Mouse (Mus musculus): ENCODE results near the gene Abcg1. TPM values are rescaled to one million over a fixed set of nuclear protein-coding genes. Genes with fewer than 3 reads are reported as not detected.

Gene Abcg1
- total RNA-seq, 2 experiments from 2014 or later = 8.9 to 10.0 TPM

DNA sequence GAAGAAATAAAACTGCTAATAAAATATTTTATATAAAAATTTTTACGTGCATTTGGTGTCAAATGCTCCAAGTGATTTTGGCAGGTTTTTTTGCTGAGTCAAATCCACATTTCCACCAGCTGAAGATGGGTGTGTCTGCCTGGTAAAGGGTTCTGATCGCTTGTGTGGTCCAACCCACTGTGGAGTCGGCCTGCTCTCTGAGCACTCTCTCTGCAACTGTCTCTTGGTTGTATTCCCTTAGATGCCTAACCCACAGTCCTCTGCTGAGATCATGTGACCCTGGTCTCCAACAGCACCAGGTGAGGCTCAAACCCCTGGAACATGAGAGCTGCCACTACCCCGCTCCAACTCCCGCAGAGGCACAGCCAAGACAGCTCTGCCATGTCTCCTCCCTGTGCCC lies 60.5 kb downstream of the Abcg1 start:
- DNase-seq = no peak
- intact Hi-C loops (cut with DNase I) = loop anchor here (2.0 kb wide), 2 partner anchors 25 to 59 kb away; no protein-coding TSS in a partner anchor

DNA sequence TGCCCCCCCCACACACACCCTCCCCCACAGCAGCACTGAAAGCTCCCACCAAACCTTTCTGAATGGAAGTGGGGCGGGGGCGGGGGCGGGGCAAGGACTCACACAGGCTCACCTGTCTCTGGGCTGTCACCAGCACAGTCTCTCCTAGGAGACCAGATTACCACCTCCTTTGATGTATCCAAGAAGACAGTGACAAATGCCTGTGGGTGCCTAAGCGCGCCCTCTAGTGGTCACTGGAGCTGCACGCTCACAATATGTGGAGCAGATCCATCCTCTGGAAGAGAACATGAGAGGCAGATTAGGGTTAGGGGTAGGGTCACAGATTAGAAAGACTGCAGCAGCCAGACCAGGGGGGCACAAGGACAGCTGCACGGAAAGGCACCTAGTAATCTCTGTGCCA lies 62.0 kb downstream of the Abcg1 start:
- intact Hi-C loops (cut with DNase I) = loop anchor here (1.0 to 2.0 kb wide), 4 partner anchors 27 to 108 kb away; no protein-coding TSS in a partner anchor
- peak; percentile 78 to 87 for DNase-seq

DNA sequence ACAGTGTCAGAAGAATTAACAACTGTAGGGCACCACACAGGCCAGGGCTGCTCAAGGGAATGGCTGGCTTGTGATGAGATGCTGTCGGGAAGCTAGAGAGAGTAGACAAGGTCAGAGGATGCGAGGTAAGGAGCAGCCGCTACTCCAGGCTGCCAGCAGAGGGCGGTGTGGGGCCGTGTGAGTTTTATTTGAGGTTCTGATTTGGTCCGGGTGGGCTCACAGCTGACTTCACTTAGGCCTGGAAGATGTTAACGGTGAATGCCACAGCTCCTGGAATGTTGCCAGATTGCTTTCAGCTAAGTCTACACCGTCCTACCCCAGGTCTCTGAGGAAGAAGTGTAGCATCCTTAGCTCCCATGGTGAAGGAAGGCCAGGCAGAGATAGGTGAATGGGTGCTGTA lies 64.5 kb downstream of the Abcg1 start:
- intact Hi-C loops (cut with DNase I) = loop anchor here (5.0 to 10.0 kb wide), 2 partner anchors 65 to 373 kb away; no protein-coding TSS in a partner anchor
- DNase-seq = peak in 1 of 2 experiments; percentile 55

DNA sequence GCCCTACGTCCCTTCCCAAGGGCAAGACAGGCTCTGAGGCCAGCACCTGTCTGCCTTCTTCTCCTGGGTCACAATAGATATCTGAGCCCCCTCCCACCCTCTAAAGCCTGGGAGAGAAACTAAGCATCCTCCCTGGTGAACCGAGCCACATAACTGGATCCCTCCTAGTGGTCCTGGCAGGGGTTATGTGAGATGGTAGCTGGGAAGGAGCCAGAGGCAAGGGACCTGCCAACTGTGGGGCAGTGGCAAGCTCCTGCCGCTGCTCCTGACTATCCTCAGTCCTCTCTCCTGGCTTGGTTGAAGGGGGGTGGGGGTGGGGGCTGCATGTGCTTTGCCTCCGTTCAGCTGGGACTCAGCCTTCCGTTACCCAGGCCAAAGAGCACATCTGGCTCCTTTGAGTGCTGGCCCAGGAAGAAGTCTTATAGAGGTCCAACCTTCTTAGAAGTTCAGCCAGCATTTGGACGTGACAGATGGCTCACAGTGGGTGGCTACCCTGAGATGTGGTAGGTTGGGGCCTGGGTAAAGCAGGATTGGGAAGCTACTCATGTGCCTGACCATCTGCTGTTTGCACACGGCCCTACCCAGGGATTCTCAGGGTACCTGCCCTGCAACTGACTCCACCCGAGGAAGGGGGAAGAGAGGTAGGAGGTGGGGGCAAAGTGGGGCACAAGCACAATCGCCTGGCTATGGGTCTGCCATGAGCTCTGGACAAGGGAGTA lies 68.2 kb downstream of the Abcg1 start:
- intact Hi-C loops (cut with DNase I) = loop anchor here (10.0 kb wide), 1 partner anchor 369 kb away; no protein-coding TSS in a partner anchor
- DNase-seq = no peak

DNA sequence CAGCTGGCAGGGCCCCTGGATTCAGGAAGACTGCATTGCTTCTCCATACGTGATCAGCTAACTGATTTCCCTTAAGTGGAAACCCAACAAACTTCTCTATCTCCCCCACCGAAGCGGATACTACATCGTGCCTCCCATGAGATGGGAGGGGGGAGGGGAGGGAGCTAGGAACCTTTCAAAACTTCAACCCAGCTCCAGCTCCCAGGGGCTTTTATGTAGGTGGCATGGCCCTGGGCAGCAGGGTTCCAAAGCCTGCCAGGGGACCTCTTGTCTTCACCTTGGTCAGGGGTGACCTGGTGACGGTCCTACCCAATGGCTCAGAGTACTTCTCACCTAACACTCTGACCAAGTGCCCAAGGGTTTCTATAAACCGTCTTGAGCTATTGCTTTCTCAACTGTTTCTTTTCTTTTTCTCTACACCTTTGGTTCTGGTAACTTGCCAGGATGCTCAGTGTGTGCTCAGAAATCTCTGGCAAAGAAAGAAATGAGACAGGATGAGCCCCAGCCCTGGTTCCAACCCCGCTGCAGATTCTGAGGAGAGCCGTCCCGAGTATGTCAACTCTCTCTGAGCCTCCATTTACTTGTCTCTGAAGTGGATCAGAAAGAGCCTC lies 71.3 kb downstream of the Abcg1 start:
- DNase-seq = no peak
- intact Hi-C loops (cut with DNase I) = loop anchor here (10.0 kb wide), 1 partner anchor 366 kb away; no protein-coding TSS in a partner anchor

DNA sequence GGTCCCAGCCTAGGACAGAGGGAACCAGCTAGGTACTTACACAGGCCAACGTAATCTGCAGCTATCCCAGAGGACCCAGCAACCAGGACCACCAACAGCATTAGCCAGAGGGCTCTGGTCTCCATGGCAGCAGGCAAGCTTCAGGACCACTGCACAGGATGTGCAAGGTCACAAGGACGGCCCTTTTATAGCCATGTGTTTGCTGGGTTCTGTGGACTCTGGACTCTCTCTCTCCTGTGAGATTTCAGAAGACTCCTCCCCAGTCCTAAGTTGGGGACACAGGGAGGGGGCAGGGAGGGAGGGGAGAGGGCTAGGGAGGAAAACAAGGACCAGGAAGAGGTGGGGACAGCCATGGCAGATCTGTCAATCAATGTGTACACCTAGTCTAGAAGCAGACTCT lies 72.0 kb downstream of the Abcg1 start, which contains the start of gene Tff3:
Tff3 (minus strand) TSS at position 195 of the 400 bp plus-strand sequence.
- intact Hi-C loops (cut with DNase I) = loop anchor here (10.0 kb wide), 1 partner anchor 365 kb away; no protein-coding TSS in a partner anchor
- no peak for DNase-seq

DNA sequence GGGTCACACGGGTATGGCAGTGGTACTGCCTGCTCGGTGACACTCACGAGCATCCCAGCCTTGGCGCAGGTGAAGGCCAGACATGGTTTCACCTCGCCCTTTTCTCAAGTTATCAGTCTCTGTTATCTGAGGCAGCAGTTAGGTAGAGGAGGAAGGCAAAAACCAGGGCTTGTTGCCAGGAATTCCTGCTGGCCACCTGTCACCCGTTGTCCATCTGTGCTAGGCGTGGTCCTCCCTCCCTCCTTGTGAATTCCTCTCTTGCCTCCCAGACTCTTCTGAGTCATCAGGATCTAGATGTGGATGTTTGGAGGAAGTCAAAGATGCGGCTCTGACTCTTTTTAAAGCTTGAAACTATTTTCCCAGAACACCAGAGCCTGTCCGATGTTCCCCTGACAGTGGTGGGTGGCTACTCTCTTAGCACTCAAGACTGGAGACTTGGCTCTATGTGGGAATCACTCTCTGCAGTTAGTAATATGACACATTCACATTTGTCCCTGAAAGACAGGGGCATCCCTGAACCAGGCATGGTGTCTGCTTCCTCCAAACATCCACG lies 73.9 kb downstream of the Abcg1 start:
- intact Hi-C loops (cut with DNase I) = no loop called here
- DNase-seq = no peak

DNA sequence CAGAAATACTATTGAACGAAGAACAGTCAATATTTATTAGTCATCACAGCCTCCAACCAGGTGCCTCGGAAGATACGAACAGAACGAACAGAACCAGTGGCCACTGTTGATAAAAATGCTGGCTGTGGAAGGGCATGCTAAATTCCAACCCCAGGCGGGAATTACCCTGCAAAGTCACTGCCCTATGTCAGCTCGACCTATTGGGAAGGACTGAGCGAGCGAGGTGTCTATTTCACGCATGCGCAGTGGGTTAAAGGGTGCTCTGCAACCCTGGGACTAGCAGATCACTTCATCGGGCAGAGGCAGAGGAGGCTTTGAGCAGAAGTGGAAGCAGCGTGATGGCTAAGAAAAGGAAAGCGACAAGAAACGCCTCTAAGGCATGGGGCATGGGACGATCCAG lies 76.3 kb downstream of the Abcg1 start:
- intact Hi-C loops (cut with DNase I) = no loop called here
- no peak for DNase-seq

DNA sequence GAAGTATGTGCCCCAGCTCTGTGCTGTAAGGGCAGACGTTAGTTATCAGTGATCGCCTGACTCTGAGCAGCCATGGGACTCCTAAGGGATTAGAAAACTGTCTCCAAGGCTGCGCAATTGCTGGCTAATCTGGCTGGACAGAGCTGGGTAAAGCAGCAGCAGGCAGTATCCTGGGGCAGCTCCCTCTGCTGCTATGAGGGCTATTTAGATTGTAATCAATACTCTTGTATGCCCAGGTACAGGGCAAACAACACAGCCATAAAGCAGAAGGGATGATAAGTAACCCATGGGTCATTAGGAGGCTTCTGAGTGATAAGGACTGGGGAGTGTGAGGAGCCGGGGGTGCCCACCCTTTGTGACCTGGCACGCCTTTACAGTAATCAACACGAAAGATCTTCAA lies 77.4 kb downstream of the Abcg1 start:
- intact Hi-C loops (cut with DNase I) = no loop called here
- DNase-seq = no peak

DNA sequence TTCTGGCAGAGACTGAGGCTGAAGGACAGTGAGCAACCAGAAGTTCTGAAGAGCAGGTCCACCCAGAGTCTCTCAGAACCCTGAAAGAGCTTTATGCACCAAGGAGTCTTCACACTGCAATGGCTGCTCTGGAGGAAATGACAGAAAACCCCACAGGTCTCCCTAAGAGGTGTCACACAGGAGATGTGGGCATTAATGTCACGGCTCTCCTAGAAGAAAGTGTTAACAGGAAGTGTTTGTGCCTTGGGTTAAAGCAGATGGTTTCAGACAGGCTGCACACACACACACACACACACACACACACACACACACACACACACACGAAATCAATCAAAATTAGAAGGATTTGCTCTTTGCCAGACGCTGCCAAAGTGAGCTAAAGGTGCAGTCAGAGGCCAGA lies 78.8 kb downstream of the Abcg1 start:
- DNase-seq = no peak
- intact Hi-C loops (cut with DNase I) = no loop called here

DNA sequence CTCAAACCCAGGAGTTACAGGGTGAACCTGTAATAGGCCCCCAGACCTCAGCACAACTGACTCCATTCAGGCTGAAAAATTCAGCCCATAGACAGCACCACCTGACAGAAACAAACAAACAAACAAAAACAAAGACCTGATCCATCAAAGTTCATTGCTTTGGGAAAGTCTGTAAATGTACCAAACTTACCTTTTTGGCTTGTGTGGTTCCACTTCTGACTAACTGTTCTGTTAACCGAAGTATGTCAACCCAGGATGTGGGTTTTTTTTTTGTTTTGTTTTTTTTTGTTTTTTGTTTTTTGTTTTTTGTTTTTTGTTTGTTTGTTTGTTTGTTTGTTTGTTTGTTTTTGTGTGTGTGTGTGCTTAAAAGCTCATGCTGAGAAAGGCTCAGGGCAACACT lies 79.3 kb downstream of the Abcg1 start:
- no peak for DNase-seq
- intact Hi-C loops (cut with DNase I) = no loop called here

DNA sequence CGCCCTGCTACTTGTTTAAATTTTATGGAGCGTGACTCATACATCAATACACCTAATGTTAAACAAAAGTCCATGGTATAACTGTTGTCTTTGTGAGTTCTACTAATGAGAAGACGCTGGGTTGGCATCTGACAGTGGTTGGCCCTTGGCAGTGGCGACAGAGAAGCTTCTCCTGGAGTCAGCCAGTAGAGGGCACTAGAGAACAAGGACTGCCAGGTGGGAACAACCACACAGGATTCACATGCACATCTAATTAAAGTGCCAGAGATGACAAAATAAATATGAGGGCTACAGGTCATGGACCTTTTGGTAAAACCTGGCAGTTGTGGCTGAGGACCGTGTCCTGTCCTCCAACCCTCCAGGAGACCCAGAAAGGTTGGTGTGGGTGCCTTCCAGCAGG lies 80.9 kb downstream of the Abcg1 start:
- DNase-seq = peak; percentile 71 to 82
- intact Hi-C loops (cut with DNase I) = loop anchor here (1.0 to 2.0 kb wide), 2 partner anchors 49 to 104 kb away; no protein-coding TSS in a partner anchor

DNA sequence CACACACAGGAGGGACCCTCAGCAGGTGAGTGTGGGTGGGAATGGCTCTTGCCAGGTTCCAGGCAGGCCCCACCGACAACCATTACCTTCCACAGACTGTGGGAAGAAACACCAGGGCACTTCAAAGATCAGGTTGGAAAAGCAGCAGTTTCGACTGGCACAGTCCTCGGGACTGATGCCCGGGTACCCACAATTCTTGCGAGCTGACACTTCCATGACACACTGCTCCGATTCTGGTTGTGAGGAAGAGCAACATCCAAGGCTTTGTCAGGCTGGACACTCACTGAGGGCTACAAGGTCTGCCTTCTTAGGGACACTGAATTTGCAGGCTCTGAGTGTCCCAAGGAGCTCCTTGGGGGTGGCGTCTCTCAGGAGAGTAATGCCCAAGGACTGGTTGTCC lies 84.6 kb downstream of the Abcg1 start:
- no peak for DNase-seq
- intact Hi-C loops (cut with DNase I) = no loop called here

DNA sequence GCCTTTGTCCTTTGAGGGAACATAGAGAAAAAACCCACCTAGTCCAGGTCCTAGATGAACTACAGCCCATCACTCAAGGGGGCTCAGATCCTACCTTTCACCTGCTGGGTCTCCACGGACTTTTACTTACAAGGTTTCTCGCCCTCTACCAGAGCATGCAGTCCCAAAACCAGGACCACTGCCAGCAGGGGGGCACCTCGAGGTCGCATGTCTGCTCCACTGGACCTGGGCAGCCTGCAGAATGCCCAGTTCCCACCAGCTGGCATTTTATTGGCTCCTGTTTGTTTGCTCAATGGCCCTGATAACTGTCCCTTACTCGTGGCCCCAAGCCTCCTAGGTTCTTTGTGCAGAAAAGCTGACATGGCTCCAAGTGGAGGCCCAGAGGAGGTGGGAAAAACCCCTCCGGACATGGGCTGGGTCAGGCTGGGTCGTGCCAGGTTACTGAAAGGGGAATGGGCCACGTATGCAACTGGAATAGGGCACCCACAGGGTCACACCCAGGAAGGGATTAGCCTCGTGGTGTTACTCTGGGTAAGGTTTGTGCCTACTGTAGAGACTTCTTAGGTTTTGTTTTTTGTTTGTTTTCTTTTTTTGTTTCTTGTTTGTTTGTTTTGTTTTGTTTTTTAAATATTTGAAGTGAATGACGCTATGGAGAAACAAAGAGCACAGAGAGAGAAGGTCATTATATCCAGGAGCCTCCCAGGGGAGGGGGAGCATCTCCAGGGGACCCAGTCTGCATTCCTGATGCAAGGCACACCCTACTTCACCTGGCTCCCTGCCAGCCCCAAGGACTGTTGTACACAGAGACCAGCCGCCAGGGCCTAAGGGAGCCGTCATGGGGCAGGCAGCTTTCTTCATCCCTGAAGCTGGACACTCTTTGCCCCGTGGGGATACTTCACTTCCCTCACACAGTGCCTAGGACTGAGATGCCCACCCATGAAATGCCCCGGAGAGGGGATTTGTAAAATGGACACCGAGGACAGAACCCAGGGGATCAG lies 86.9 kb downstream of the Abcg1 start, which contains the start of gene Tff2:
Tff2 (minus strand) TSS at position 243 of the 998 bp plus-strand sequence.
- intact Hi-C loops (cut with DNase I) = no loop called here
- no peak for DNase-seq

DNA sequence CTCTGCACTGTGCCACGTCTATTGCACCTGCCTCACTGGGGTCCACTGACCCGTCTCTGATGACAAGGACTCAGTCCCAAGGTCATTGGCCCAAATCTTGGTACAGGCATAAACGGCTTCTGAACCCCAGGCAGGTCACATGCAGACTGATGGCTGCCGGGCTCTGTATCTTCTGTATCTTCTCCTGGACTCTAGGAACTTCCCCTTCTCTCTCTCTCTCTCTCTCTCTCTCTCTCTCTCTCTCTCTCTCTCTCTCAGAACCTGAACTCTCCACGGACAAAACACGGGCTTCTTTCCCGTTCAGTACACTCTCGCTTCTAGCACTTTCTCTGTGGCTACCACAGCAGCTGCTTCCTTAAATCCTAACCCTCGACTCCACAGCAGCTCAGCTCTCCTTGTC lies 88.5 kb downstream of the Abcg1 start:
- no peak for DNase-seq
- intact Hi-C loops (cut with DNase I) = no loop called here

DNA sequence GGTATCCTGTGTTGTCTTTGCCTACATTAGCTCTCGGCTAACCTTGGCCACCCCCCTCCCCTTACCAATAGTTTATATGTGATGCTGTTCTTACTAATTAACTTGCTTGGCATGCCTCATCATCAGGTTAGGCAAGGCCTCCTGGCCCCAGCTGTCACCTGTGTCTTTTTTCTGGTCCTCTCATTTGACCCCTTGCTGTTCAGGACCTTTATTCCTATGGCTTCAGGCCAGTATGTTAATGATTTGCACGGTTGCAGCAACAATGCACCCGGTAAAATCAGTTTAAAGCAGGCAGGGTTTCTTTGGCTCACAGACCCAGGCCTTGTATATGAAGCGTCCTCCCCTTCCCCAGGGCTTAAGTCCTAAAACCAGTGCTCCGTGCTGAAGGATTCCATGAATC lies 95.0 kb downstream of the Abcg1 start:
- no peak for DNase-seq
- intact Hi-C loops (cut with DNase I) = no loop called here

DNA sequence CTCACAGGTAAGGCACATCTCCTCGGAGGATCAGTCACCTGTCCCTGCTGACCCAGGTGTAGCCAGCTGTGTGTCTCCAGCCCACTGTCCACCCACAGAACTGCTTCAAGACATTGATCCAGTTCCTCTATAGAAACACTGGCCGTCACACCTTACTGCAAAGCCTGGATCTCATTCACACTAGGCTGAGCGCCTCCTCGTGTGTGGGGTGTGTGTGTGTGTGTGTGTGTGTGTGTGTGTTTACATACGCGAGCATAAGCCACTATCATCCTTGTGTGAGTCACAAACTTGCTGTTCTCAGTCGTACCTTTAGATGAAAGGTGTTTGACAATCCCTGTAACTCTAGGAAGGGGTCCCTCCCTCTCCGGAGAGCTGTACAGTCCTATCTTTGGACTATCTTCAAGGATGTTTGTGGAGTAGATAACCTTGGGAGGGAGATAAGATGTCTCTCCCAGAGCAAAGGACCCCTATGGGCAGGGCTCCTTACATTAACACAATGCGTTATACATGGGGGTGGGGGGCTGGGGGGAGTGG lies 95.6 kb downstream of the Abcg1 start:
- intact Hi-C loops (cut with DNase I) = no loop called here
- DNase-seq = no peak

DNA sequence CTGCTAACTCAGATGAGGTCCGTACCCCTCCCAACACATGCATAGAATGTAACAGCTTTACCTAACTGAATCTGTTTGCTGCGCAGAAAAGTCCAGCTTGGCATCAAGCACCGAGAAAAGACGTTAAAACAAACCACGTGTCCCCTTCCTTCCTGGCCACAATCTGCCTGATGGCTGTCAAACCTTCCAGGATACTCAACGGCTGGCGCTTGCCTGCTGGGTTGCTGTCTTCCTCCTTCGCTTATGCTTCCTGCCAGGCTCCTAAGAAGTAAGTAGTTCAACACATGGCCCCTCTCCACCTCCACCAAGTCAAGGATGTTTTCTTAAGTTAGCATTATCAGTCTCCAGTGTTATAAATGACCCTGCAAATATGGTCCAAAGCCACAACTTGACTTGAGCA lies 96.3 kb downstream of the Abcg1 start:
- DNase-seq = no peak
- intact Hi-C loops (cut with DNase I) = no loop called here

DNA sequence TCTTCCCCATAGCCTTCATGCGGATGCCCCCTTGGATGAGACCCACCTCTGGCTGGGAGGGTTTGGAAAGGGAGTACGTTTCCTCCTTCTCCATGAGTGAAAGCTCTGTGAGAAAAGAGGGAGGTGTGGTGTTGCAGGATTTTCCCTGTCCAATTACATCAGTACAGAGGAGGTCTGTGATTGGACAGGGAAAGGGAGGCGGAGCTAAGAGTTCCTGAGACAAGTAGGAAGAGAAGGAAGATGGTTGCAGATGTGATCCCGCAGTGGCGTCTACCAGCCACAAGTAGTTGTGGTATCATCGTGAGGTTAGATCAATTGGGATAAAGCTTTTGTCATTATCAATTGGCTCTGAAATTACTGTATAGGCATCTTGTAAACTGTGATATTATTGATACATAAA lies 100.4 kb downstream of the Abcg1 start:
- intact Hi-C loops (cut with DNase I) = no loop called here
- no peak for DNase-seq

DNA sequence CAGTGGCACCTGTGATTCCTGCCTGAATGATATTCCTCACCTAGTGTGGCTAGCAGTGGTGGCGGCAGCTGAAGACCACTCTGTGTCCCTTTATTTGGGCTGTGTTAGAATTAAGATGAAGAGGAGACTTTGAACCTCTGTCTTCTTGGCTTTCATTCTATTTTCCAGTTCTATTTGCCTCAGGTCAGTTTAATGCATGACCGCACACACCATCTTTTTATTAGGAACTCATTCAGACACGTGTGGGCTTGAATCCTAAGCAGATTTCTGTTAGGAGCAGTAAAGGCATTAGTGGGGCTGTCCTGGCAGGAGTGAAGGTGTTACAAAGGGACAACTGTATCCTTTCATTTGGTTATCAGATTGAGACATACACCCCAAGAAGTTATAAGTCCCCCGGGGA lies 102.8 kb downstream of the Abcg1 start:
- DNase-seq = no peak
- intact Hi-C loops (cut with DNase I) = no loop called here

Data from heart, postnatal 10 days (tissue).